ENCODE assay signal across 7 mouse cellular contexts in genomic region chr17:44187537-44187936, GRCm38 (mm10). TPM values are rescaled to one million over a fixed set of nuclear protein-coding genes. Genes with fewer than 3 reads are reported as not detected.
DNase-seq lines count a peak whose midpoint lies in the region; ATAC-seq and TF ChIP-seq lines count a peak whose summit lies in the region.
"Not testable (repeated sequence)": the region's sequence is repeated elsewhere in the genome, so short reads cannot be mapped to it uniquely, and the experiment has no call there.
"Had no signal": no experiment of that assay in that cellular context is flagged by ENCODE, and none has a peak within 500 bp of the region (broad histone marks: within the 10 kb centered on the region; RNA-seq: fewer than 3 reads in every experiment).

No protein-coding gene starts in this region.

- H3K4me2 ChIP-seq in heart, embryonic 13.5 days, result peak overlapping the region; percentile 79
- peak overlapping the region; percentile 94 for H3K4me2 ChIP-seq in kidney, embryonic 15.5 days
- H3K4me2 ChIP-seq in lung, postnatal 0 days (replicated peaks; ENCODE audit: low read depth, low read length), result 0 out of 2 replicates have a peak overlapping the region, but pooled peaks have one; percentile 72

- peak overlapping the region; percentile 87 for H3K9ac ChIP-seq in heart, embryonic 13.5 days
- not testable (repeated sequence) for H3K9ac ChIP-seq in kidney, embryonic 15.5 days; lung, postnatal 0 days (replicated peaks; ENCODE audit: low read depth)

- TF ChIP-seq CTCF in gastrocnemius, adult 2 months (IDR thresholded peaks at IDR 0.05); lung, postnatal 0 days (IDR thresholded peaks at IDR 0.05): not testable (repeated sequence)

- H3K27me3 ChIP-seq in heart, embryonic 13.5 days (replicated peaks), result peaks cover 18% of the 10 kb centered on the region
- peaks cover 29% of the 10 kb centered on the region for H3K27me3 ChIP-seq in kidney, embryonic 15.5 days
- not testable (repeated sequence) for H3K27me3 ChIP-seq in lung, postnatal 0 days (replicated peaks; ENCODE audit: insufficient read depth, low read length)

- not testable (repeated sequence) for H3K9me3 ChIP-seq in heart, embryonic 13.5 days; kidney, embryonic 15.5 days (replicated peaks); lung, postnatal 0 days (ENCODE audit: low read length)

- DNase-seq in gastrocnemius, adult 2 months, result not testable (repeated sequence)
- peak; percentile 43 for DNase-seq in induced T-regulatory cell, adult 2 months (ENCODE audit: low read depth)
- peak; percentile 32 for DNase-seq in lung, postnatal 0 days (ENCODE audit: low spot score)

- H3K4me1 ChIP-seq in heart, embryonic 13.5 days, result peaks cover 32% of the 10 kb centered on the region
- H3K4me1 ChIP-seq in kidney, embryonic 15.5 days, result peaks cover 25% of the 10 kb centered on the region
- H3K4me1 ChIP-seq in lung, postnatal 0 days (ENCODE audit: insufficient read depth, low read depth, low read length), result not testable (repeated sequence)

- H3K27ac ChIP-seq in gastrocnemius, adult 2 months, result peak overlapping the region; percentile 97; the same call in 1 of the 2 replicates
- peak overlapping the region; percentile 88 for H3K27ac ChIP-seq in heart, embryonic 13.5 days (replicated peaks)
- H3K27ac ChIP-seq in kidney, embryonic 15.5 days, result not testable (repeated sequence)
- H3K27ac ChIP-seq in lung, postnatal 0 days (ENCODE audit: low read length), result 0 out of 2 replicates have a peak overlapping the region, but pooled peaks have one; percentile 88

- not testable (repeated sequence) for TF ChIP-seq EP300 in lung, postnatal 0 days (IDR thresholded peaks at IDR 0.05)

- peak; percentile 42 for ATAC-seq in CD4-positive, CD25-positive, alpha-beta regulatory T cell, adult 4 months
- not testable (repeated sequence) for ATAC-seq in heart, embryonic 13.5 days (ENCODE audit: extremely low read depth, insufficient number of reproducible peaks, low FRiP score, low TSS enrichment); kidney, embryonic 15.5 days (replicated peaks; ENCODE audit: low FRiP score); lung, postnatal 0 days

- intact Hi-C loops in gastrocnemius, adult 2 months (cut with DNase I), result loop anchor here (1.0 to 5.0 kb wide), 3 partner anchors 18 to 70 kb away; no protein-coding TSS in a partner anchor

- not testable (repeated sequence) for H3K36me3 ChIP-seq in heart, embryonic 13.5 days; kidney, embryonic 15.5 days; lung, postnatal 0 days (ENCODE audit: insufficient read depth, low read length)

- H3K4me3 ChIP-seq in gastrocnemius, adult 2 months, result peak overlapping the region; percentile 94
- peak overlapping the region; percentile 70 for H3K4me3 ChIP-seq in heart, embryonic 13.5 days
- not testable (repeated sequence) for H3K4me3 ChIP-seq in kidney, embryonic 15.5 days (replicated peaks)
- H3K4me3 ChIP-seq in lung, postnatal 0 days (ENCODE audit: low read depth, low read length), result peak overlapping the region; percentile 62; the same call in 1 of the 2 replicates

RNA-seq across cellular contexts. Expression of gene Clic5, which starts 0.8 kb away (rescaled TPM):
- under 1 TPM in 1 of 2 experiments, not detected in 1; 0.28 TPM for polyA plus RNA-seq in CD4-positive, CD25-positive, alpha-beta regulatory T cell, adult 4 months (2017; shearing (Covaris generic))
- 100 to 1,000 TPM; 121 to 159 TPM for total RNA-seq in gastrocnemius, adult 2 months (2021)
- 9.0 and 9.9 TPM in 2 replicates for polyA plus RNA-seq in heart, embryonic 13.5 days (2015; fragmentation: Nextera tagmentation; extraction: Ambion mirVana)
- 7.5 and 7.6 TPM in 2 replicates for polyA plus RNA-seq in kidney, embryonic 15.5 days (2015; fragmentation: Nextera tagmentation; extraction: Ambion mirVana)
- 83.6 and 122 TPM in 2 replicates for polyA plus RNA-seq in lung, postnatal 0 days (2015; fragmentation: Nextera tagmentation; extraction: Ambion mirVana)
- polyA plus RNA-seq: erythroblast, embryonic 14.5 days had no signal
